Mouse (Mus musculus) MEL (cell line): ENCODE measurements at regions not wholly inside any gene's neighbourhood (a gene's known extent, or its start where the extent isn't known, plus 50 kb on each side); places are given as distances from the start of the nearest gene placed in this dataset.

Experiments used
- DNase-seq: peaks from one replicate; pipeline ENCODE4 v3.0.0; 2011; ENCODE audit warnings: low read depth, low spot score
- H3K27ac ChIP-seq: 2 replicates; pipeline ENCODE4 v1.5.1; 2012; ENCODE audit warnings: low read depth, mild to moderate bottlenecking, control low read depth, low read length, moderate library complexity; ENCODE audit not compliant: control insufficient read depth
- H3K27me3 ChIP-seq, 2 experiments: fragments of 150-350 bp in 1 of 2; sonication (generic) in 1 of 2; 2 replicates each; pipeline ENCODE4 v1.6.1; 2012; ENCODE audit warnings: low read length in 2 of 2, mild to moderate bottlenecking in 2 of 2, improper control_type of control experiment in 1 of 2, moderate library complexity in 1 of 2; ENCODE audit not compliant: insufficient read depth in 2 of 2, control insufficient read depth in 1 of 2
- H3K36me3 ChIP-seq, 2 experiments: 2 replicates each; pipeline ENCODE4 v1.6.1; 2012 to 2014; ENCODE audit warnings: low read length in 2 of 2, improper control_type of control experiment in 1 of 2, inconsistent platforms in 1 of 2, mild to moderate bottlenecking in 1 of 2; ENCODE audit not compliant: insufficient read depth in 2 of 2, control insufficient read depth in 1 of 2
- H3K4me1 ChIP-seq, 2 experiments: fragments of 150-350 bp in 1 of 2; sonication (generic) in 1 of 2; 2 replicates each; pipeline ENCODE4 v1.6.1; 2012; ENCODE audit warnings: low read length in 2 of 2, improper control_type of control experiment in 1 of 2, mild to moderate bottlenecking in 1 of 2; ENCODE audit not compliant: insufficient read depth in 2 of 2, control insufficient read depth in 1 of 2
- H3K4me3 ChIP-seq, 2 experiments: fragments of 150-350 bp in 1 of 2; sonication (generic) in 1 of 2; 2 replicates each; pipeline ENCODE4 v1.5.1; 2012; ENCODE audit warnings: low read depth in 2 of 2, low read length in 2 of 2, mild to moderate bottlenecking in 2 of 2, moderate library complexity in 2 of 2, control low read depth in 1 of 2, improper control_type of control experiment in 1 of 2; ENCODE audit not compliant: control insufficient read depth in 1 of 2, insufficient read depth in 1 of 2
- H3K79me2 ChIP-seq: 2 replicates; pipeline ENCODE4 v1.6.1; 2012; ENCODE audit warnings: mild to moderate bottlenecking, low read length, moderate library complexity; ENCODE audit not compliant: control insufficient read depth, poor library complexity, insufficient read depth
- H3K9ac ChIP-seq: 2 replicates; pipeline ENCODE4 v1.6.1; 2012; ENCODE audit warnings: low read depth, mild to moderate bottlenecking, control low read depth, low read length, moderate library complexity; ENCODE audit not compliant: control insufficient read depth, poor library complexity, severe bottlenecking
- H3K9me3 ChIP-seq: fragments of 150-350 bp; sonication (generic); replicated peaks from 2 replicates; pipeline ENCODE4 v1.6.1; 2012; ENCODE audit warnings: mild to moderate bottlenecking, low read length, improper control_type of control experiment, moderate library complexity; ENCODE audit not compliant: insufficient read depth
- CHD2 ChIP-seq: IDR thresholded peaks from 2 replicates; pipeline ENCODE4 v1.6.1; 2011; ENCODE audit warnings: low read length, improper control_type of control experiment
- E2F4 ChIP-seq: IDR thresholded peaks from 2 replicates; pipeline ENCODE4 v1.6.1; 2011; ENCODE audit warnings: low read depth, low read length, improper control_type of control experiment, borderline replicate concordance
- EP300 ChIP-seq, 2 experiments: IDR thresholded peaks; 2 replicates each; pipeline ENCODE4 v1.6.1; 2011; ENCODE audit warnings: improper control_type of control experiment in 2 of 2, low read length in 2 of 2, low read depth in 1 of 2, mild to moderate bottlenecking in 1 of 2
- ETS1 ChIP-seq: IDR thresholded peaks from 2 replicates; pipeline ENCODE4 v1.6.1; 2012; ENCODE audit warnings: low read depth, mild to moderate bottlenecking, inconsistent platforms, low read length, improper control_type of control experiment, moderate library complexity
- GABPA ChIP-seq: IDR thresholded peaks from 2 replicates; pipeline ENCODE4 v1.6.1; 2012; ENCODE audit warnings: low read depth, mild to moderate bottlenecking, inconsistent platforms, low read length, improper control_type of control experiment, moderate library complexity
- GATA1 ChIP-seq: IDR thresholded peaks from 2 replicates; pipeline ENCODE4 v1.6.1; 2011; ENCODE audit warnings: low read depth, low read length, improper control_type of control experiment
- HCFC1 ChIP-seq: IDR thresholded peaks from 2 replicates; pipeline ENCODE4 v1.6.1; 2012; ENCODE audit warnings: low read depth, mild to moderate bottlenecking, inconsistent platforms, low read length, improper control_type of control experiment, moderate library complexity
- JUND ChIP-seq: IDR thresholded peaks from 2 replicates; pipeline ENCODE4 v1.6.1; 2011; ENCODE audit warnings: low read depth, mild to moderate bottlenecking, improper control_type of control experiment, low read length
- KAT2A ChIP-seq: conservative IDR thresholded peaks from 2 replicates; pipeline ENCODE4 v1.6.1; 2012; ENCODE audit warnings: low read depth, low read length, improper control_type of control experiment, inconsistent platforms
- MAFK ChIP-seq: IDR thresholded peaks from 2 replicates; pipeline ENCODE4 v1.6.1; 2011; ENCODE audit warnings: low read depth, mild to moderate bottlenecking, low read length, improper control_type of control experiment, borderline replicate concordance
- MEF2A ChIP-seq: IDR thresholded peaks from 2 replicates; pipeline ENCODE4 v1.6.1; 2014; ENCODE audit warnings: low read depth, mild to moderate bottlenecking, inconsistent platforms, low read length, improper control_type of control experiment; ENCODE audit not compliant: poor library complexity, insufficient replicate concordance, severe bottlenecking; ENCODE audit errors: extremely low read depth
- MXI1 ChIP-seq: IDR thresholded peaks from 2 replicates; pipeline ENCODE4 v1.6.1; 2011; ENCODE audit warnings: mild to moderate bottlenecking, low read depth, low read length, improper control_type of control experiment
- MYB ChIP-seq: IDR thresholded peaks from 2 replicates; pipeline ENCODE4 v1.6.1; 2011; ENCODE audit warnings: mild to moderate bottlenecking, low read depth, low read length, improper control_type of control experiment
- NELFE ChIP-seq: IDR thresholded peaks from 2 replicates; pipeline ENCODE4 v1.6.1; 2011; ENCODE audit warnings: low read depth, low read length, improper control_type of control experiment
- NRF1 ChIP-seq: IDR thresholded peaks from 2 replicates; pipeline ENCODE4 v1.6.1; 2014; ENCODE audit warnings: low read depth, mild to moderate bottlenecking, inconsistent platforms, low read length, improper control_type of control experiment, moderate library complexity; ENCODE audit not compliant: poor library complexity, insufficient read depth, severe bottlenecking
- POLR2AphosphoS5 ChIP-seq: IDR thresholded peaks from 2 replicates; pipeline ENCODE4 v1.6.1; 2012; ENCODE audit warnings: low read depth, borderline replicate concordance, mild to moderate bottlenecking, inconsistent platforms, low read length, moderate library complexity, mixed read lengths
- RAD21 ChIP-seq: IDR thresholded peaks from 2 replicates; pipeline ENCODE4 v1.6.1; 2011; ENCODE audit warnings: mild to moderate bottlenecking, low read depth, low read length, improper control_type of control experiment
- TAL1 ChIP-seq: IDR thresholded peaks from 2 replicates; pipeline ENCODE4 v1.6.1; 2012; ENCODE audit warnings: mild to moderate bottlenecking, inconsistent platforms, low read length, moderate library complexity, mixed read lengths
- TBP ChIP-seq: IDR thresholded peaks from 2 replicates; pipeline ENCODE4 v1.8.0; 2011; ENCODE audit warnings: low read depth, low read length, improper control_type of control experiment
- UBTF ChIP-seq: IDR thresholded peaks from 2 replicates; pipeline ENCODE4 v1.6.1; 2012; ENCODE audit warnings: low read depth, mild to moderate bottlenecking, inconsistent platforms, low read length, improper control_type of control experiment, moderate library complexity, borderline replicate concordance; ENCODE audit not compliant: insufficient read depth
- USF1 ChIP-seq: IDR thresholded peaks from 2 replicates; pipeline ENCODE4 v1.6.1; 2014; ENCODE audit warnings: low read depth, mild to moderate bottlenecking, inconsistent platforms, low read length, improper control_type of control experiment, moderate library complexity
- ZC3H11A ChIP-seq: IDR thresholded peaks from 2 replicates; pipeline ENCODE4 v1.6.1; 2012; ENCODE audit warnings: low read depth, mild to moderate bottlenecking, inconsistent platforms, low read length, improper control_type of control experiment
- ZMIZ1 ChIP-seq: IDR thresholded peaks from 2 replicates; pipeline ENCODE4 v1.6.1; 2012; ENCODE audit warnings: low read depth, mild to moderate bottlenecking, inconsistent platforms, low read length, improper control_type of control experiment, moderate library complexity

GRCm38 (mm10) chr9:86104664-86105063, 262.5 kb downstream of the Tpbg start:
- Histone ChIP-seq H3K9ac (no peak overlapping the region), H3K4me1 (no peaks in the 10 kb centered on the region), H3K27me3 (no peaks in the 10 kb centered on the region), H3K36me3 (no peaks in the 10 kb centered on the region), H3K4me3 (no peak overlapping the region), H3K9me3 (no peaks in the 10 kb centered on the region), H3K27ac (no peak overlapping the region), H3K79me2 (no peaks in the 10 kb centered on the region)
- DNase-seq: no peak
- TF ChIP-seq JUND (no peak), EP300 (IDR thresholded peaks at IDR 0.05; ENCODE audit: low read depth in 1 of 2, low read length in 2 of 2) (no peak), MYB (no peak), USF1 (no peak), POLR2AphosphoS5 (no peak), TBP (no peak), ETS1 (no peak), MXI1 (no peak), KAT2A (no peak), ZMIZ1 (no peak), UBTF (no peak), CHD2 (no peak)

GRCm38 (mm10) chr9:86105851-86106250, 263.7 kb downstream of the Tpbg start:
- no peaks in the 10 kb centered on the region for H3K79me2 ChIP-seq
- H3K4me3 ChIP-seq: no peak overlapping the region

More at GRCm38 (mm10) chr9:86105851-86106250, 263.7 kb downstream of the Tpbg start:
- H3K27ac ChIP-seq: no peak overlapping the region
- H3K27me3 ChIP-seq: no peaks in the 10 kb centered on the region
- H3K36me3 ChIP-seq: no peaks in the 10 kb centered on the region
- TF ChIP-seq GATA1 (no peak), ETS1 (no peak), MEF2A (no peak), TAL1 (no peak), NRF1 (no peak), RAD21 (no peak), NELFE (no peak), HCFC1 (no peak), UBTF (no peak), MYB (no peak), E2F4 (no peak), MXI1 (no peak), CHD2 (no peak), MAFK (no peak), ZMIZ1 (no peak), ZC3H11A (no peak), GABPA (no peak)
- no peak overlapping the region for H3K9ac ChIP-seq
- H3K4me1 ChIP-seq: no peaks in the 10 kb centered on the region
- DNase-seq: no peak
- H3K9me3 ChIP-seq: no peaks in the 10 kb centered on the region
